Mouse (Mus musculus) layer of hippocampus, postnatal 10 days (tissue): ENCODE data around the gene Brwd3. TPM values are rescaled to one million over a fixed set of nuclear protein-coding genes. Genes with fewer than 3 reads are reported as not detected.

Source experiments
- total RNA-seq, 2 experiments: library from RNA; stranded (reverse); gene quantifications; 2 replicates each; pipeline ENCODE4 v1.2.3; 2021

The Brwd3 gene
- total RNA-seq, 2 experiments from 2014 or later = 21.7 TPM

Other genes starting within 250 kb of the Brwd3 start
- not detected for gene Gm379, start 169.5 kb downstream of the Brwd3 start, total RNA-seq
- gene Hmgn5, start 179.0 kb upstream of the Brwd3 start, total RNA-seq = 10 to 100 TPM; 10.4 to 12.4 TPM